Mouse (Mus musculus) limb, embryonic 13.5 days (tissue): ENCODE measurements around the gene Psd. TPM values are rescaled to one million over a fixed set of nuclear protein-coding genes. Genes with fewer than 3 reads are reported as not detected.

Experiments used
- ATAC-seq: fragments of 200-750 bp; cut with Nextera tagmentation; 2 replicates; pipeline ENCODE4 v1.8.0; 2017; ENCODE audit warnings: low read depth, moderate number of reproducible peaks, moderate TSS enrichment; ENCODE audit not compliant: low FRiP score
- H3K27ac ChIP-seq: fragments of 300-500 bp; sonication (generic); 2 replicates; pipeline ENCODE4 v1.5.1; 2015; ENCODE audit warnings: inconsistent platforms, mild to moderate bottlenecking, moderate library complexity
- H3K27me3 ChIP-seq: fragments of 300-500 bp; sonication (generic); 2 replicates; pipeline ENCODE4 v1.6.1; 2015; ENCODE audit warnings: mild to moderate bottlenecking, inconsistent platforms
- H3K36me3 ChIP-seq: fragments of 300-500 bp; sonication (generic); 2 replicates; pipeline ENCODE4 v1.6.1; 2015; ENCODE audit warnings: inconsistent platforms, mild to moderate bottlenecking, moderate library complexity
- H3K4me1 ChIP-seq: fragments of 300-500 bp; sonication (generic); 2 replicates; pipeline ENCODE4 v1.6.1; 2015; ENCODE audit warnings: inconsistent platforms
- H3K4me2 ChIP-seq: fragments of 300-500 bp; sonication (generic); replicated peaks from 2 replicates; pipeline ENCODE4 v1.6.1; 2015; ENCODE audit warnings: inconsistent platforms, mild to moderate bottlenecking, moderate library complexity
- H3K4me3 ChIP-seq: fragments of 300-500 bp; sonication (generic); 2 replicates; pipeline ENCODE4 v1.5.1; 2015; ENCODE audit warnings: moderate library complexity, mild to moderate bottlenecking, inconsistent platforms
- H3K9ac ChIP-seq: fragments of 300-500 bp; sonication (generic); 2 replicates; pipeline ENCODE4 v1.6.1; 2015; ENCODE audit warnings: mild to moderate bottlenecking, inconsistent platforms
- H3K9me3 ChIP-seq: fragments of 300-500 bp; sonication (generic); 2 replicates; pipeline ENCODE4 v1.6.1; 2016; ENCODE audit warnings: inconsistent platforms
- WGBS: fragments of 180-500 bp; shearing (Covaris S2); methylation state at CpG from one replicate; pipeline ENCODE4 v1.1.7; 2015; 5-methylcytosine and 5-hydroxymethylcytosine counted together
- polyA plus RNA-seq: library from polyadenylated mRNA; unstranded; fragments of >200 nt; fragmentation: Nextera tagmentation; extraction: Ambion mirVana; gene quantifications from 2 replicates; pipeline ENCODE4 v1.2.1, GENCODE M21; 2015

Psd gene
- polyA plus RNA-seq, 1 experiment from 2014 or later = 4.1 TPM

- Histone ChIP-seq H3K36me3 (peaks cover 37% of the 10 kb centered on the region), H3K4me1 (peaks cover 25% of the 10 kb centered on the region), H3K4me2 (no peak overlapping the region), H3K27me3 (peaks cover 42% of the 10 kb centered on the region), H3K9me3 (no peaks in the 10 kb centered on the region), H3K27ac (no peak overlapping the region), H3K9ac (no peak overlapping the region), H3K4me3 (no peak overlapping the region)
- no peak for ATAC-seq
- WGBS = 79% methylated on average over 16 of the region's 16 CpGs
These were observed 19.2 kb downstream of the Psd start for GRCm38 (mm10) chr19:46307781-46308180.

GRCm38 (mm10) chr19:46306751-46307289 lies 20.1 kb downstream of the Psd start:
- no peaks in the 10 kb centered on the region for H3K9me3 ChIP-seq
- peaks cover 25% of the 10 kb centered on the region for H3K4me1 ChIP-seq
- H3K27me3 ChIP-seq = peaks cover 37% of the 10 kb centered on the region
- no peak overlapping the region for H3K4me3 ChIP-seq
- peaks cover 27% of the 10 kb centered on the region for H3K36me3 ChIP-seq
- WGBS = 92% methylated on average over 9 of the region's 9 CpGs
- H3K27ac ChIP-seq = no peak overlapping the region
- ATAC-seq = no peak
- no peak overlapping the region for H3K9ac ChIP-seq
- H3K4me2 ChIP-seq = 0 out of 2 replicates have a peak overlapping the region, but pooled peaks have one; percentile 99

DNA sequence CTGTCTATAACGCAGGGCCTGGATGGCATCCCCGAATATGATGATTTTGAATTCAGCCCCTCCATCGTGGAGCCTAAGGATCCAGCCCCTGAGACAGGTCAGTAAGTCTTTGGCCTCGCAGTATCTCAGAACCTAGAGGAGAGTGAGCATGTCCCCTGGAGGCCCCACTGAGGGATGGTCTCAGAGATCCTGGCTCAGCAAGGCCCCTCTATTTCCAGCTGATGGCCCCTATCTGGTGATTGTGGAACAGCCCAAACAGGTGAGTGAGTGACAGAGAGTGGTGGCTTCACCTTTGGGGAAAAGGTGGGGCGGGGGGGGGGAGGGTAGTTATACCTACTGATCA lies 20.7 kb downstream of the Psd start:
- Histone ChIP-seq H3K27me3 (peaks cover 33% of the 10 kb centered on the region), H3K27ac (no peak overlapping the region), H3K9me3 (no peaks in the 10 kb centered on the region), H3K4me2 (peak overlapping the region; percentile 99), H3K9ac (peak overlapping the region; percentile 75), H3K4me1 (peaks cover 25% of the 10 kb centered on the region), H3K36me3 (peaks cover 21% of the 10 kb centered on the region), H3K4me3 (peak overlapping the region; percentile 70)
- no peak for ATAC-seq
- 51% methylated on average over 5 of the region's 5 CpGs for WGBS

- Histone ChIP-seq H3K27me3 (peaks cover 33% of the 10 kb centered on the region), H3K27ac (peak overlapping the region; percentile 10; the same call in 1 of the 2 replicates), H3K36me3 (peaks cover 15% of the 10 kb centered on the region), H3K4me1 (peaks cover 25% of the 10 kb centered on the region), H3K4me3 (peak overlapping the region; percentile 70), H3K4me2 (peak overlapping the region; percentile 99), H3K9ac (peak overlapping the region; percentile 75), H3K9me3 (no peaks in the 10 kb centered on the region)
- ATAC-seq = peak; percentile 72
- 1% methylated on average over 43 of the region's 43 CpGs for WGBS
These were observed 21.3 kb downstream of the Psd start for GRCm38 (mm10) chr19:46305432-46306267.

- peak overlapping the region; percentile 70 for H3K4me3 ChIP-seq
- peak overlapping the region; percentile 75 for H3K9ac ChIP-seq
- no peaks in the 10 kb centered on the region for H3K9me3 ChIP-seq
- ATAC-seq = 0 out of 2 replicates have a peak, but pooled peaks have one; percentile 16
- under 1% methylated on average over 34 of the region's 34 CpGs for WGBS
- peak overlapping the region; percentile 99 for H3K4me2 ChIP-seq
- H3K4me1 ChIP-seq = peaks cover 25% of the 10 kb centered on the region
- H3K27me3 ChIP-seq = peaks cover 33% of the 10 kb centered on the region
- peak overlapping the region; percentile 55; the same call in 1 of the 2 replicates for H3K27ac ChIP-seq
- peaks cover 8% of the 10 kb centered on the region for H3K36me3 ChIP-seq
These were observed 22.0 kb downstream of the Psd start for GRCm38 (mm10) chr19:46304908-46305333.

DNA sequence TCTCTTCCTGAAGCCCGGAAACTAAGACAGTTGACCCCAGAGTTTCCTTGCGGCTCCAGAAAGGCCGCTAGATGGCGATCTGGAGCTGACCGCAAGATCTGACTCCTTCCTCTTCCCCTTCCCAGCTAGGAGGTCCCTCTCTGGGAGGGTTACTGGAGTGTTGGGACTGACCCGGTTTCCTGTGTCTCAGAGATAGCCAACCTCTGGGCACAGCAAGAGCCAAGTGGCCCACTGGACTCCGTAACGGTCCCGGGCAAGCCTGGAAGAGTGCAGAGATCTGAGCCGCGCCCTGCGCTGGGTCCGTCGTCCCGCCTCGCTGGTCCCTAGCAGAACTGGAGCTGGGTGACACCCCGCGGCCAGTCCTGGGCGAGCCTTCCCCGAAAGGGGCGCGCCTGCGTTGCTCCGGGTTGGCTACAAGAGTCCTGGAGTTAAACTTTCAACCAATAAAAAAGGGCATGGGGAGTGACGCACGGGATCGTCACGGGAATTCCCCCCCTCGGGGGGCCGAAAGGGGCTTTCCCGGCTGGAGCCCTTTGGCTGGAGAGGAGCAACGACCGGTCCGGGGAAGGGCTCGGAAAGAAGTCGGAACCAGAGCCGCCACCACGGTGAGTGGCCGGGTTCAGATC lies 22.6 kb downstream of the Psd start, which contains the start of gene Nfkb2:
Nfkb2 (plus strand) TSS at position 105 of the 626 bp plus-strand sequence.
- under 1% methylated on average over 39 of the region's 39 CpGs for WGBS
- Histone ChIP-seq H3K4me3 (peak within 1 kb of the TSS; percentile 70), H3K36me3 (0 out of 2 replicates have a peak, but pooled peaks cover 4% of the 10 kb centered on the region), H3K4me2 (peak within 1 kb of the TSS; percentile 99), H3K9ac (peak within 1 kb of the TSS; percentile 75), H3K27me3 (peaks cover 28% of the 10 kb centered on the region), H3K9me3 (no peaks in the 10 kb centered on the region), H3K4me1 (peaks cover 25% of the 10 kb centered on the region), H3K27ac (peak within 1 kb of the TSS; percentile 55; the same call in 1 of the 2 replicates)
- peak; percentile 88 for ATAC-seq

DNA sequence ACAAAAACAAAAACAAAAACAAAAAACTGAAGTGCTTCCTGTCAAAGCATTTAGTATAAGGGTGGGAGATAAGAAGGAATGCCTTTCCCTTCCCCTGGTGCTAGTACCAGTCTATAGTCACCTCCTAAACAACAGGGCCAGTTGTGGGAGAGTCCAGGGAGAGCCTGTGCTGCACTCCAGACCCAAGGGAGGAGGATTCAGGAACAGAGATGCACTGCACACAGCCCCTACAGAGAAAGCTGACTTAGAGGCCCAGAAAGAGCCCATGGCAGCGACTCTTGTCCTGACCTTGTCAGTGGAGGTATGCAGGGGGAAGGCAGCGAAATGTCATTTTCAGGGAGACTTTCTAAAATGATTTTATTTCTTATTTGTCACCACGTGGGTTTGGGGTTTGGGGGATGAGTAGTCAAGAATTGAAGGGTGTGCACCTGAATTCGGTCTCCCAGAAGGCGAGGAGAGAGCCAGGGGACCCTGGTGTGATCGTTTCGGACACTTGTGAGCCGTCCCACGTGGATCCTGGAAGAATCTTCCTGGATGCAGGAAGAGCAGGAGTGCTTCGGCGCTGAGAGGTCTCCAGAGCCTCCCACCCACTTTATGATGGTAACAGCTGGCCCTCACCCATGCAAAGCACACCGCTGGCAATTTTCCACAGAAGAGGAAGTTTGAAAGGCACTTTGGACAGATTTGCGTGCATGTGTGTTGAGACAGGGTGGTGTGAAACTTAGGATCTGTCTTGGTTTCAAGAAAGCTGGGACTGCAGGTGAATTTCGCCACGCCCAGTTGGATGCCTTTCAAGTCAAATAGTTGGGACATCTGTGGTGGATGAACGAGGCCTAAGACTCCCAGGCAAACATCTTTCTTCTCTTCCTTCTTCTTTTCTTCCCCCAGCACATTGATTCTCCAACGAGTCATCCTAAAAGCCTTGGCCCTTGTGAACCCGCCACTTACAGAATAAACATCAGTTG lies 23.4 kb downstream of the Psd start:
- ATAC-seq = no peak
- Histone ChIP-seq H3K4me2 (peak overlapping the region; percentile 99), H3K27ac (no peak overlapping the region), H3K27me3 (peaks cover 26% of the 10 kb centered on the region), H3K4me3 (peak overlapping the region; percentile 70), H3K36me3 (0 out of 2 replicates have a peak, but pooled peaks cover 4% of the 10 kb centered on the region), H3K9me3 (no peaks in the 10 kb centered on the region), H3K9ac (peak overlapping the region; percentile 75; the same call in 1 of the 2 replicates), H3K4me1 (peaks cover 20% of the 10 kb centered on the region)
- 51% methylated on average over 18 of the region's 18 CpGs for WGBS

DNA sequence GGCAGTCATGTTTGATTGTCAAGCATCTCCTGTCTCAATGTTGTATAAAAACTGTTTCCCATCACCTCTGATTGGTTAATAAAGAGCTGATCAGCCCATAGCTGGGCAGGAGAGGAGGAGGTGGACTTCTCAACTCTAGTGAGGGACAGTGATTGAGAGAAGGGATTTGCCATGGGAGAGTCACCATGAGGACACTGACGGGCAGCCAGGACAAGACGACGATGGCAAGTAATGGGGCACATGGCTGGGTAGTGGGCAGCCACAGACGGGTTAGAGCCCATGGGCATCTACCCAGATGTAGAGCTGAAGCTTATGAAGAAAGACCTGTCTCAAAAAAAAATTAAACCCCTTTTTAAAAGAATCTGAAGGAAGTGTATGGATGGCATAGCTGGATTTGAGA lies 24.4 kb downstream of the Psd start:
- no peak for ATAC-seq
- Histone ChIP-seq H3K9me3 (no peaks in the 10 kb centered on the region), H3K4me2 (no peak overlapping the region), H3K27ac (no peak overlapping the region), H3K4me1 (peaks cover 19% of the 10 kb centered on the region), H3K4me3 (no peak overlapping the region), H3K27me3 (peaks cover 19% of the 10 kb centered on the region), H3K36me3 (0 out of 2 replicates have a peak, but pooled peaks cover 3% of the 10 kb centered on the region), H3K9ac (no peak overlapping the region)
- 85% methylated on average over 4 of the region's 4 CpGs for WGBS

DNA sequence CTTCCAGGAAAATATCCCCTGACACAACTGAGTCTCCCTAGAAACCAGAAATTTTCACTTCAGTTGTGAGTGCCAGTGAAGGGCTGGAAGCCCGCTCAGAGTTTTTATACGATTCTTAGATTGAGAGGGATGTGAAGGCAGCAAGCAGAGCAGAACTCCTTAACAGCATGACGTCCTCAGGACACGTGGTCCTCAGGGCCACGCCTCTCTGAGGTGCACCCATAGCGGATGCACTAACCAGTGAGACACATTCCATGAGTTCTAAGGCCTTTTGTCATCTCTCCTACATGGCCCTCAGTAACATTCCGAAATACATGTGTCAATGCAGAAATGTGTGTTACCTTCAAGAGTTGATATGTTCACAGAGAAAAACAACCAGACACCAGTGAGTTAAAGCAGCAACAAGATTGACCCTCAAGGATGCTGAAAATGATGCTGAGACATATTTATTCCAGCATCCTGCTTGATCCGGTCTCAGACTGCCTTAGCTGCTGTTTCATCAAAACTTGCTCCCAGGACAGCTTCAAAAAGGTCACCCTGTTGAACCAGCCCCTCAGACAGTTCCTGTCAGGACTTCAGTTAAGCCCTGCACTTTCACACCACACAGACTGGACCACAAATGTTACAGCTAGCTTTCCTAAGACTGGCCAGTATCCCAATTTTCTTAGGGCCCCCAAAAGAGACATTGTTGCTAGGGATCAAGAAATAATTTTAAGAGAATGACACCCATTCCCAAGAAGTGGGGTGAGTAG lies 26.5 kb downstream of the Psd start:
- Histone ChIP-seq H3K9ac (no peak overlapping the region), H3K27me3 (0 out of 2 replicates have a peak, but pooled peaks cover 5% of the 10 kb centered on the region), H3K36me3 (no peaks in the 10 kb centered on the region), H3K4me3 (no peak overlapping the region), H3K4me2 (no peak overlapping the region), H3K9me3 (no peaks in the 10 kb centered on the region), H3K4me1 (peaks cover 13% of the 10 kb centered on the region), H3K27ac (no peak overlapping the region)
- 39% methylated on average over 8 of the region's 8 CpGs for WGBS
- no peak for ATAC-seq

DNA sequence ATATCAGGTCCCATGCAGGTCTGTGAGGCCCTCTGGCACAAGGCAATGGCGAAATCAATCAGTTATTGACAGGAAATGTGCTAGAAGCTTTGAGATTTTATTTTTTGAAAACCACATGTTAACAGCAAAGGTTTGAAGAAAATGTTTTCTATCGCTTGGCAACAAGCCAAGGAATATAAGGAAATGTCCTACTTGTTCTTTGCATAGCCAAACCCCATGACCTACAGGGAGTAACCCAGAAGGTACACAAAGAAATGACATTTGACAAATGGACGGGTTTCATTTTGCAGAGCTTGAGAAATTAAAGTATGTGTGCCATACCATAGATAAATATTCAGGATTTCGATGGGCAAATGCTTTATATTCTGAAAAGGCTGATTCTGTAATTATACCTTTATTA lies 30.0 kb downstream of the Psd start:
- Histone ChIP-seq H3K4me2 (no peak overlapping the region), H3K27me3 (peaks cover 10% of the 10 kb centered on the region; the same call in 1 of the 2 replicates), H3K4me3 (no peak overlapping the region), H3K4me1 (no peaks in the 10 kb centered on the region), H3K36me3 (no peaks in the 10 kb centered on the region), H3K27ac (no peak overlapping the region), H3K9ac (no peak overlapping the region), H3K9me3 (no peaks in the 10 kb centered on the region)
- 73% methylated on average over 4 of the region's 4 CpGs for WGBS
- ATAC-seq = no peak
